Comparison of ENCODE assay signal across 14 mouse cellular contexts in genomic region chr1:125495320-125496083, GRCm38 (mm10).
"Had no signal": no experiment of that assay in that cellular context is flagged by ENCODE, and none has a peak within 500 bp of the region (broad histone marks: within the 10 kb centered on the region; RNA-seq: fewer than 3 reads in every experiment).

No protein-coding gene starts in this region.

- H3K4me1 ChIP-seq: limb, embryonic 13.5 days; liver, embryonic 13.5 days; midbrain, embryonic 13.5 days; neural tube, embryonic 15.5 days had no signal

- DNase-seq: kidney, adult 2 months; kidney, postnatal 25 days; left cerebral cortex, postnatal 4 days; liver, embryonic 13.5 days; lung, adult 18-20 months; right cerebral cortex, adult 18-20 months; right cerebral cortex, postnatal 25 days; thymus, adult 2 months; thymus, postnatal 36 days had no signal

- ATAC-seq: inflammation-experienced regulatory T-cells, adult 6 months; midbrain, embryonic 13.5 days had no signal

- H3K27ac ChIP-seq: limb, embryonic 13.5 days; liver, embryonic 13.5 days; midbrain, embryonic 13.5 days; neural tube, embryonic 15.5 days had no signal

- H3K27me3 ChIP-seq: limb, embryonic 13.5 days; liver, embryonic 13.5 days; midbrain, embryonic 13.5 days; neural tube, embryonic 15.5 days had no signal

- H3K9ac ChIP-seq: limb, embryonic 13.5 days; liver, embryonic 13.5 days; midbrain, embryonic 13.5 days; neural tube, embryonic 15.5 days had no signal

- H3K4me3 ChIP-seq: limb, embryonic 13.5 days; liver, embryonic 13.5 days; midbrain, embryonic 13.5 days; myocyte; neural tube, embryonic 15.5 days had no signal

- H3K36me3 ChIP-seq: limb, embryonic 13.5 days; liver, embryonic 13.5 days; midbrain, embryonic 13.5 days; neural tube, embryonic 15.5 days had no signal

- H3K4me2 ChIP-seq: limb, embryonic 13.5 days; liver, embryonic 13.5 days; midbrain, embryonic 13.5 days; neural tube, embryonic 15.5 days had no signal

- H3K9me3 ChIP-seq: limb, embryonic 13.5 days; liver, embryonic 13.5 days; midbrain, embryonic 13.5 days; neural tube, embryonic 15.5 days had no signal
